Mouse (Mus musculus) Patski (cell line): ENCODE measurements at regions not wholly inside any gene's neighbourhood (a gene's known extent, or its start where the extent isn't known, plus 50 kb on each side); places are given as distances from the start of the nearest gene placed in this dataset.

Experiments used
- ATAC-seq: fragments of 100-300 bp; one replicate; pipeline ENCODE4 v1.8.0; 2021
- CTCF ChIA-PET: fragments of 350-600 bp; sonication (Branson Sonifier 250); formaldehyde crosslinking; loops from one replicate; lab custom pipeline; 2022; ENCODE audit warnings: inconsistent platforms; lab: Charles Lee
- POLR2A ChIA-PET: fragments of 350-600 bp; sonication (Branson Sonifier 250); formaldehyde crosslinking; loops from one replicate; lab custom pipeline; 2022; ENCODE audit warnings: antibody characterized with exemption, inconsistent platforms; lab: Charles Lee
- DNase-seq: peaks from one replicate; pipeline ENCODE4 v3.0.0-alpha.2; 2011; ENCODE audit warnings: low read depth, low spot score
- H3K27me3 ChIP-seq: fragments of 371-371 bp; one replicate; pipeline ENCODE4 v1.5.1; 2021
- CTCF ChIP-seq: fragments of 100-300 bp; IDR thresholded peaks from one replicate; pipeline ENCODE4 v1.5.1; 2021
- in situ Hi-C: fragments of 300-500 bp; cut with MboI; formaldehyde crosslinking; loops from 3 replicates; pipeline ENCODE4 v1.11.1; 2018; ENCODE audit warnings: low pct_unique_long_range_greater_than_20kb, mixed read lengths

DNA sequence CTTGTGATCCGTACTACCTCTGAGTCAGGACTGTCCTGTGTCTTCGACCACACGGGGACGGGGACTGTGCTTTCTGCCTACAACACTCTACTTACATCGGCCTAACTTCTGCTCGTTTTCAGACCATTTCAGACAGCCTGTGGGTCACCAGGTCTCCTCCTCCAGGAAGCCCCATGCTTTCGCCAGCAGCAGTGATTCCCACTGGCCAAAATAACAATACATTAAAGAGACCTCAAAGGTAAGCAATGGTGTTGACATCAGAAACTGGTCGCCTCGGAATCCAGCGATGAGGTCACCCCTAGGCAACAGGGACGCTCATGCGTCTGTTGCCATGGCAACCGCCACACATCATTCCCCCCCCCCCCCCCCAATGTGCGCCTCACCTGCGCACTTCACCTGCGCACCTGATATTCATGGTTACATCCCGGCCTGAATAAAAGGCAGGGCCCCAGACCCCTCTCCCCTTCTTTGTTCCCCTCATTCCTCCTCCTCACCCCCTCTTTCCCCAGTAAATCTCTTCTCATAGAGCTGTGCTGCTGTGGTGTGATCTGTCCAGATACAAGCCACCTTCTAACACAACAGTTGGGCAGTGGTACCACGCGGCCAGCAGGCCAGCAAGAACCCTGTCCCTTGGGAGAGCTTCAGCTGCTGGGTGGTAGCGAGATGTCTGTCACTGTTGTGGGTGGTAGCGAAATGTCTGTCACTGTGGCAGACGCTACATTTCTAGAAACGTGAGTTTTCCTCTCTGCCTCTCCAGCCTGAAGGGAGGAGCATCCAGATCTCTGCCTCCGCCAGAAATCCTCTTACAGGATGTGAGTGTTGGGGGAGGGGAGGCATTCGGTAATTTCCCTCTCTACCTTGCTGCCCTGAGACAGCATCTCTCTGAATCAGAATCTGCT, 145.0 kb downstream of the Setd4 start:
- DNase-seq, result no peak
- no peak for TF ChIP-seq CTCF
- ChIA-PET CTCF (no interaction called here), POLR2A (no interaction called here)
- H3K27me3 ChIP-seq, result no peaks in the 10 kb centered on the region
- in situ Hi-C loops, result loop anchor here (10.0 kb wide), 2 partner anchors 444 to 914 kb away; no protein-coding TSS in a partner anchor
- no peak for ATAC-seq

DNA sequence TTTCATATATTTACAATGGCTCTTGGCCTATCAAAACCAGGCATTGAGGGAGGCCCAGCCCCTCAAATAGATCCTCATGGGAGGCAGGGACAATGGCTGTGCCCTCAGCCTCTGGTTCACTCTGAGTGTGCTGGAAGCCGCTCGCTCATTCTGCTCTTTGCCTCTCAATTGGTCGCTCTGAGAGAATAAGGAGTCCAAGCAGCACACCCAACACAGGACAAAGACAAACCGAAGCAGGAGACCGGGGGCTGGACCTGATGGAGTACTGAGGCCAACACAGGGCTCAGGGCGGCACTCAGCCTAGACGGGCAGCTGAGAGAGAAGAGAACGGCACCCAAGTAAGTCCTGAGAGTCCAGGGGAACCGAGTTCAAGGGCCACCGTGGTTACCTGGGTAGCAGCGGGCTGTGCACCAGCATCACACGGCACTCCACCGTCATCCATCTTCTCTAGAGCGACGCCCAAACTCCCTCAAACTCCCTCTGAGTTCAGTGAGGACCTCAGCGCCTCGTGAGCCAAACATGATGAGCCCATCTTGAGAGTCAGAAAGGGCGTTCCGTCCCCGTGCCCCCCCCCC, 145.8 kb downstream of the Setd4 start:
- DNase-seq (no peak), ATAC-seq (no peak)
- POLR2A ChIA-PET, result no interaction called here
- CTCF ChIA-PET, result no interaction called here
- in situ Hi-C loops, result loop anchor here (10.0 kb wide), 2 partner anchors 443 to 913 kb away; no protein-coding TSS in a partner anchor
- TF ChIP-seq CTCF, result no peak
- H3K27me3 ChIP-seq, result no peaks in the 10 kb centered on the region

DNA sequence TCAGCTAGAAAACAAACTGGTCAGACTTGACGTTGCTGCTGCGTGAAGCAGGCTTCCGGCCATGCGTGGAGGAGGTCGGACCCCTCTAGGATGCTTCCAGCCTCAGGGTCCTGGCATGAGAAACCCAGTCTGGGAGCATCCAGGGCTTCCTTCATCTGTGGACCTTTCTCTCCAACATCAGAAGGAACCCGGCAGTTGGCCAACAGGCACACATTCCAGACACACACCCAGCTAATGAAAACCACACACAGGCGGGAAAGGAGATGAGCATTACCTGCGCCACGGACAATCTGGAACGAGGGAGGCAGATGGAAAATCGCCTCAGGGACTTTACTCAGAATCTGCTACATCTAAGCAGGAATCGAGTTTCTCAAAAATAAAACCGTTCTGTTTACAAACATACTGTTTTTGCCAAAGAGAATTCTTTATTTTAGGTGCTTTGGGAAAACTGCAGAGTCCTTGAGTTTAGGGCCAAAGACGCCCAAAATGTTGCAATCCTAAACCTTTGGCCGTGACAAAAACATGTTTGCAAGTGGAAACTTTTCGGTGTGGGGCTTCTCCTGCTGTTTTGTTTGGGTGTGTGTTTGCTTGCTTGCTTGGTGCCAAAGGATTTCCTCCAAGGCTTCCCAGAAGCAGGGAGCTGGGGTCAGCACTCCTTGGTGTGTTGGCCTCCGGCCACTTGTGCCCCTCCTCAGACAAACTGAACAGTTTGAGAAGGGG, 147.0 kb downstream of the Setd4 start:
- no peak for ATAC-seq
- ChIA-PET CTCF (interaction anchor here (0.7 kb wide), 1 partner anchor 270 kb away, joined by 3 read pairs; no protein-coding TSS in a partner anchor), POLR2A (no interaction called here)

DNA sequence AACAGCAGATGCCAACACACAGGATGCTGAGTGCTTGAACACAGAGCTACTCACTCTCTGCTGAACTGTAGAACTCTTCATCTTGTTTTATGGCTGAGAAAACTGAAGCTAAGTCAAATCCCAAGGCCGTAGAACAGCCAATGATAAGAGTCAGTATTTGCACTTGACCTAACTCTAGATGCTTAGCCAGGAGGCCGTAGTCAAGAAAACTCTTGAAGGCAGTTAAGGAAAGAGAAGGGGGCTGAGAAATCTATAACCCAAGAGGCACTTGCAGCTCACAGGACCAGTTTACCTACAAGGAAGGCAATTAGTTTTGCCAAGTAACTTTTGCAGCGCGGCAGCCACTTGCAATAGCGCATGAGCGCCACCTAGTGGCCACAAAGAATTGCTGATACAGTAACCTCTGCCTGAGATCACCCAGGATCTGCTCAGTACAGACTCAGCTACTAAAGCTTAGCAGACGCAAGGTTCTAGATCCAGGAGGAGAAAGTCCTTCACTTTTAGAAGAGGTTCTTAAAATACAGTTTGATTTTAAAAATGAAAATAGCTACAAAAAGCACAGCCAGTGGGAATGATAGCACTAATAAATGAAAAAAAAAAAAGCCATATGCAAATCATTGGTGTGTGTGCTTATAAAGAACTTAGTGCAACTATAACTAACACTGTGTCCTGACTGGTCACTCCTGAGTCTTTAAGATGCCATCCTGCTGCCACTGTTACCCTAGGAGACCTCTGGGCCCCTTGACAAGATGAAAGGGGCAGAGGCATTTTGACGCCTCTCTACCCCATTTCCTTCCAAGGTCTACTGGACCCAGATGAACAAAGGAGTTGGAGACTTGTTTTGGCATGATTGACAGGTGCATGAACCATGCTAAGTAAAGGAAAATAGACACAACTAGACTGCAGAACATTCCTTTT, 149.5 kb downstream of the Setd4 start:
- DNase-seq, result peak; percentile 61
- no peaks in the 10 kb centered on the region for H3K27me3 ChIP-seq
- CTCF ChIA-PET, result interaction anchor here (0.6 to 2.2 kb wide), 15 partner anchors 9 to 938 kb away, joined by 3 to 12 read pairs (median 4); no protein-coding TSS in a partner anchor
- in situ Hi-C loops, result loop anchor here (5.0 to 10.0 kb wide), 5 partner anchors 162 to 910 kb away; no protein-coding TSS in a partner anchor
- TF ChIP-seq CTCF, result peak; percentile 97
- ATAC-seq, result no peak
- POLR2A ChIA-PET, result no interaction called here

More for the DNA sequence above, 147.0 kb downstream of the Setd4 start:
- no peaks in the 10 kb centered on the region for H3K27me3 ChIP-seq
- DNase-seq, result no peak
- in situ Hi-C loops, result loop anchor here (10.0 kb wide), 2 partner anchors 442 to 912 kb away; no protein-coding TSS in a partner anchor
- no peak for TF ChIP-seq CTCF

DNA sequence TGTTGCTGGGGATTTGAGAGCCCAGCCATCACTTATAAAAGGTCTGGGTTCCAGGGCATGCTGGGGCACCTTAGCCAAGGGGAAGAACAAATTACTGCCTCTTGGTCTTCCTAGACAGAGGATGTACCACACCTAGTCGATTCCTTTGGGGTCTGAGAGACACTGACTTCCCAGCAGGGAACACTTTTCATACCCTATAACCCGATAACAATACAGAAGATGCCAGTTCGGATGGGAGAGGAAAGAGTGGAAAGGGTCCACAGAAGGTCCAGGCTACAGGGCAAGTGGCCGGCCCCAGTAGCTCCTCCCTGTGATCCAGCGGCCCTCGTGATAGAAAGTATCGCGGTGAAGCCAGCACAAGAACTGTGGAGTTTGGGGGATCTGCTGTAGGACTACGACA, 150.8 kb downstream of the Setd4 start:
- ATAC-seq, result no peak
- CTCF ChIA-PET, result interaction anchor here (1.7 to 1.8 kb wide), 2 partner anchors 13 to 91 kb away, joined by 4 to 5 read pairs; no protein-coding TSS in a partner anchor
- TF ChIP-seq CTCF, result no peak
- H3K27me3 ChIP-seq, result no peaks in the 10 kb centered on the region
- in situ Hi-C loops, result loop anchor here (5.0 to 10.0 kb wide), 5 partner anchors 161 to 908 kb away; no protein-coding TSS in a partner anchor
- no peak for DNase-seq
- POLR2A ChIA-PET, result no interaction called here

DNA sequence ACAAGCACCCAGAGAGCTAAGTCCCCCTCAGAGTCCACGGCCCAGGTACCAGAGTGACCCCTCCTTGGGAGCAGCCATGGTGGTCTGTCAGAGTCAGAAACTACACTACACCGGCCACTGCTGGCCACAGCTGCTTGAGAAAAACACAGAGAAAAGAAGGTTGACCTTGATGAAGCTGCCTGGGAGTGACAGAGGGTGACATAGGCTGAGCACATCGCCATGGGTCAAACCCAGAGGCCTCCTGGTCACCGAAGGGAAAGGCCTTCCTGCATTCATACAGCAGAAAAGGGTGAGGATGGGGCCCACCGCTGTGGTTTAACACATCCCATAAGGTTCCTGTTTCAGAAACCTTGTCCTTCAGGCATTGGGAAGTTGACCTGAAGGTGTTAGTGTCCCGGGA, 153.0 kb downstream of the Setd4 start:
- DNase-seq (no peak), ATAC-seq (no peak)
- CTCF ChIA-PET, result no interaction called here
- in situ Hi-C loops, result loop anchor here (5.0 to 10.0 kb wide), 5 partner anchors 159 to 906 kb away; no protein-coding TSS in a partner anchor
- H3K27me3 ChIP-seq, result no peaks in the 10 kb centered on the region
- TF ChIP-seq CTCF, result no peak
- POLR2A ChIA-PET, result no interaction called here

DNA sequence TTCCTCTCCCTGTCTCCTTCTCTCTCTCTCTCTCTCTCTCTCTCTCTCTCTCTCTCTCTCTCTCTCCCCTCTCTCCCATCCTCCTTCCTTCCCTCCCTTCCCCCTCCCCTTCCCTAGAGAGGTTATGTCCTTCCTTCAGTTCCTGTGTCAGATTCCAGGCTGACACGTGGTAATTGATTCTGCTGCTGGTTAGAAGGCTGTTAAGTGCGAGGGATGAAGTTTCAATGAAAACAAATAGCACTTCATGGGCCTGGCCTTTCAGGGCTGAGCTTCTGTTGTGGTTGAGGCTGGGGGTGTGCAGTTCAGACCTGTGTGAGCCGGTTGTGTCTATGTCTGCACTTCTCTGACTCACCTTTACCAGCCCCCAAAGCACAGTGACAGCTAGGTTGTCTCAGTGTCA, 153.9 kb downstream of the Setd4 start:
- in situ Hi-C loops, result loop anchor here (5.0 to 10.0 kb wide), 5 partner anchors 158 to 905 kb away; no protein-coding TSS in a partner anchor
- no peak for TF ChIP-seq CTCF
- ChIA-PET CTCF (no interaction called here), POLR2A (interaction anchor here (0.6 kb wide), 1 partner anchor 882 kb away, joined by 3 read pairs; no protein-coding TSS in a partner anchor)
- no peak for ATAC-seq
- H3K27me3 ChIP-seq, result no peaks in the 10 kb centered on the region
- no peak for DNase-seq

DNA sequence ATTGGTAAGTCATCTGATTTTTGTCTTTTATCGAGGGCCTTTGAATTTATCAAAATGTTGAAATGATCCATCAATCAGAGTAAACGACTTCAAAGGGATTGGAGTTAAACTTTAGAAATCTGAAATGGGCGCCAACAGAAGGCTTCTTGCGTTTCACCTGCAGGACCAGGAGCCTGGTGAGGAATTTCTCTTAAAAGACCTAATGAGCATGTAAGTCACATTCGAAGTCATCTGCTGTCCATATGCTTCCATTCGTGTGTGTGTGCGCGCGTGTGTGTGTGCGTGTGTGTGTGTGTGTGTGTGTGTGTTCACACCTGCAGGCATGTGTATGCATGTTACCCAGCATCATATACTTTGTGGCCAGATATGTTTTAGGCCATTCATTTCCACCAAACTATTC, 155.7 kb downstream of the Setd4 start:
- ChIA-PET CTCF (no interaction called here), POLR2A (no interaction called here)
- ATAC-seq, result no peak
- no peak for DNase-seq
- no peak for TF ChIP-seq CTCF
- in situ Hi-C loops, result no loop called here
- H3K27me3 ChIP-seq, result no peaks in the 10 kb centered on the region

DNA sequence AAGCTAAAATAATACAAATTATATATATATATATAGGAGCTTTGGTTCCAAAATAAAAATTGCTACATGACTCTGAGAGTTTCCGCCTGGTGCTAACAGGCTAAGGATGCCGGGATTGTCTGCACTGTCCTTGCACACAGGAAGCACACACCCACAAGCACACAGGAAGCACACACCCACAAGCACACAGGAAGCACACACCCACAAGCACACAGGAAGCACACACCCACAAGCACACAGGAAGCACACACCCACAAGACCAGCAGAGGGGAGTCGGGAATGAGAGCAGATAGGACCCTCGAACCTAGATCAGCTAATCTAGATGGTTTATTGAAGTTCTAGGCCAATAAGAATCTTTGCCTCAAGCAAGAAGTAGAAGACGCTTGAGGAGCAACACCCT, 156.9 kb downstream of the Setd4 start:
- POLR2A ChIA-PET, result no interaction called here
- DNase-seq, result no peak

More for the DNA sequence above, 156.9 kb downstream of the Setd4 start:
- in situ Hi-C loops, result no loop called here
- H3K27me3 ChIP-seq, result no peaks in the 10 kb centered on the region
- TF ChIP-seq CTCF, result no peak
- CTCF ChIA-PET, result interaction anchor here (1.0 kb wide), 1 partner anchor 85 kb away, joined by 3 read pairs; no protein-coding TSS in a partner anchor
- no peak for ATAC-seq
